Mouse (Mus musculus): Measurements from ENCODE around the gene Odf2.
"Not testable (repeated sequence)": the region's sequence is repeated elsewhere in the genome, so short reads cannot be mapped to it uniquely, and the experiment has no call there.

Odf2 gene

GRCm38 (mm10) chr2:29869646-29870451, 19.2 kb upstream of the Odf2 start:
- peak; percentile 11 for DNase-seq (ENCODE audit: low read depth)

GRCm38 (mm10) chr2:29872581-29873295, 16.3 kb upstream of the Odf2 start:
- DNase-seq (ENCODE audit: low read depth) = no peak

- no peak for DNase-seq (ENCODE audit: low read depth)
Observed at GRCm38 (mm10) chr2:29873801-29874200, 15.2 kb upstream of the Odf2 start.

- peak; percentile 42 for DNase-seq (ENCODE audit: low read depth)
Observed at GRCm38 (mm10) chr2:29878061-29878460, 11.0 kb upstream of the Odf2 start.

- DNase-seq (ENCODE audit: low read depth) = no peak
Observed at GRCm38 (mm10) chr2:29879191-29879590, 9.8 kb upstream of the Odf2 start.

GRCm38 (mm10) chr2:29879964-29880830, 8.8 kb upstream of the Odf2 start:
- DNase-seq (ENCODE audit: low read depth) = peak; percentile 93

- DNase-seq (ENCODE audit: low read depth) = not testable (repeated sequence)
Observed at GRCm38 (mm10) chr2:29886659-29887292, 2.2 kb upstream of the Odf2 start.

- DNase-seq (ENCODE audit: low read depth) = peak; percentile 92
Observed at GRCm38 (mm10) chr2:29889991-29890833, 1.2 kb downstream of the Odf2 start.

GRCm38 (mm10) chr2:29891773-29892172, 2.8 kb downstream of the Odf2 start:
- no peak for DNase-seq (ENCODE audit: low read depth)

GRCm38 (mm10) chr2:29896071-29896470, 7.0 kb downstream of the Odf2 start:
- DNase-seq (ENCODE audit: low read depth) = no peak

- DNase-seq (ENCODE audit: low read depth) = no peak
Observed at GRCm38 (mm10) chr2:29897366-29897765, 8.3 kb downstream of the Odf2 start.

- no peak for DNase-seq (ENCODE audit: low read depth)
Observed at GRCm38 (mm10) chr2:29898081-29898480, 9.1 kb downstream of the Odf2 start.

- no peak for DNase-seq (ENCODE audit: low read depth)
Observed at GRCm38 (mm10) chr2:29902194-29902593, 13.2 kb downstream of the Odf2 start.

GRCm38 (mm10) chr2:29908171-29908570, 19.1 kb downstream of the Odf2 start:
- not testable (repeated sequence) for DNase-seq (ENCODE audit: low read depth)

GRCm38 (mm10) chr2:29910042-29910441, 21.0 kb downstream of the Odf2 start:
- peak; percentile 47 for DNase-seq (ENCODE audit: low read depth)

GRCm38 (mm10) chr2:29917621-29918020, 28.6 kb downstream of the Odf2 start:
- no peak for DNase-seq (ENCODE audit: low read depth)

- DNase-seq (ENCODE audit: low read depth) = no peak
Observed at GRCm38 (mm10) chr2:29922011-29922410, 33.0 kb downstream of the Odf2 start.

- no peak for DNase-seq (ENCODE audit: low read depth)
Observed at GRCm38 (mm10) chr2:29926542-29926941, 37.5 kb downstream of the Odf2 start.

- no peak for DNase-seq (ENCODE audit: low read depth)
Observed at GRCm38 (mm10) chr2:29930506-29930905, 41.5 kb downstream of the Odf2 start.

GRCm38 (mm10) chr2:29931194-29931593, 42.2 kb downstream of the Odf2 start:
- no peak for DNase-seq (ENCODE audit: low read depth)

Measured in NIH3T3 (cell line).